Mouse (Mus musculus): ENCODE results near the gene Arl10. TPM values are rescaled to one million over a fixed set of nuclear protein-coding genes. Genes with fewer than 3 reads are reported as not detected.

Gene Arl10
- total and polyA plus RNA-seq, 3 experiments = 5.1 to 10.9 TPM; not detected in 1

DNA sequence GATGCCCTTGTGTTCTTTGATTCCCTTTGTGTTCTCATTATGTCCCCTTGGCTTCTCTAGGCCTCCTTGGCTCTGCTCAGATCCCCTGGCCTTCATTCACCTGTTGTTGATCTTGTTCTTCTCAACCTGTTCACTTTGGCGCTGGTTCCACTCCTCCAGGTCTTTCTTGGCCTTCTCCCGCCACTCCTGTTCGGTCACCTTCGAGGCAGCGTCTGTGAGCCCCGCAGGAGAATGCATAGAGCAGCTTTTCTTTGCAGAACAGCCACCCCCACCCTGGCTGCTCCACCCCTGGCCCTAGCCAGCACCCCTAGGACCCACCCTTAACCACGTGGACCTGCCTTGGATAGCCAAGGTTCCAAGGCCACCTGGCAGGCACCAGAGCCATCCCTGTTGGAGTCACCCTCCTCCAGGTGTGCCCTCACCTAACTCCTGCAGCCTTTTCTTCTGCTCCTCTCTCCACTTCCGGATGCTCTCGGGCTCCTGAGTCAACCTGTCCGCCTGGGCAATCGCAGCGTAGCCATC, 23.9 kb downstream of the Arl10 start:
- Histone ChIP-seq H3K9ac (ENCODE audit: control insufficient read depth, low read depth, low read length, poor library complexity, severe bottlenecking) (no peak overlapping the region), H3K27ac (ENCODE audit: control insufficient read depth, low read depth, low read length) (no peak overlapping the region), H3K27me3 (ENCODE audit: control insufficient read depth in 1 of 2, insufficient read depth in 2 of 2, low read length in 2 of 2) (no peaks in the 10 kb centered on the region), H3K36me3 (ENCODE audit: control insufficient read depth in 1 of 2, insufficient read depth in 2 of 2, low read length in 2 of 2) (peaks cover 0 to 1% of the 10 kb centered on the region in 2 experiments; a peak in 1 of 4 replicates), H3K79me2 (ENCODE audit: control insufficient read depth, insufficient read depth, low read length, poor library complexity) (no peaks in the 10 kb centered on the region), H3K9me3 (replicated peaks; ENCODE audit: insufficient read depth, low read length) (no peaks in the 10 kb centered on the region), H3K4me1 (ENCODE audit: control insufficient read depth in 1 of 2, insufficient read depth in 2 of 2, low read length in 2 of 2) (no peaks in the 10 kb centered on the region), H3K4me3 (ENCODE audit: control insufficient read depth in 1 of 2, insufficient read depth in 1 of 2, low read depth in 2 of 2, low read length in 2 of 2) (no peak overlapping the region)
- no peak for TF ChIP-seq JUND (IDR thresholded peaks at IDR 0.05; ENCODE audit: low read depth, low read length)
- TF ChIP-seq POLR2A (IDR thresholded peaks at IDR 0.05; ENCODE audit: control insufficient read depth in 1 of 2, insufficient read depth in 1 of 2, low read depth in 1 of 2, low read length in 2 of 2, poor library complexity in 1 of 2) = no peak
- no peak for TF ChIP-seq TBP (IDR thresholded peaks at IDR 0.05; ENCODE audit: low read depth, low read length)
- DNase-seq (ENCODE audit: low read depth, low spot score) = no peak

DNA sequence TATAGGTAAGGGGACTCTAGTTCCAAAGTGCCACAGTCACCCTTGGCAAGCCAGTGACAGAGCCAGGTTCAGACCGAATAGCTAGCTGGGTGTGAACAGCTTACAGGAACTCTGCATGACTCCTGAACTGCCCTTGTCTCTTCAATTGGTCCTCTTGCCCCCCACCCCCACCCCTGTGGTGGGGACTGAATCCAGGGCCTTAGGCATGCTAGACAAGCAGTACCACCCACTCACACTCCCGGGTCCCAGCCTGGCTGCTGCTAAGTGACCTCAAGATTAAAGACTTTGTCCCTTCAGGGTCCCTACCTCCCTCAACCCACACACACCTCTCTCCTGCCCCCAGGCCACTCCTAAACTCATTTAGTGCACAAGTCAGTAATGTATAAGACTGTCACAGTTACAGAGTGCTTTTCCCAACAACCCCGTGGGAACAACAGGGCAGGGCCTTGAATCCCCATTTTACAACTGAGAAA, 27.9 kb downstream of the Arl10 start:
- peaks cover 0 to 1% of the 10 kb centered on the region in 2 experiments; a peak in 1 of 4 replicates for H3K36me3 ChIP-seq (ENCODE audit: control insufficient read depth in 1 of 2, insufficient read depth in 2 of 2, low read length in 2 of 2)
- H3K9ac ChIP-seq (ENCODE audit: control insufficient read depth, low read depth, low read length, poor library complexity, severe bottlenecking) = no peak overlapping the region
- no peak for DNase-seq (ENCODE audit: low read depth, low spot score)
- no peaks in the 10 kb centered on the region for H3K9me3 ChIP-seq (replicated peaks; ENCODE audit: insufficient read depth, low read length)
- H3K4me1 ChIP-seq (ENCODE audit: control insufficient read depth in 1 of 2, insufficient read depth in 2 of 2, low read length in 2 of 2) = no peaks in the 10 kb centered on the region
- H3K79me2 ChIP-seq (ENCODE audit: control insufficient read depth, insufficient read depth, low read length, poor library complexity) = no peaks in the 10 kb centered on the region
- no peak overlapping the region for H3K4me3 ChIP-seq (ENCODE audit: control insufficient read depth in 1 of 2, insufficient read depth in 1 of 2, low read depth in 2 of 2, low read length in 2 of 2)
- no peak overlapping the region for H3K27ac ChIP-seq (ENCODE audit: control insufficient read depth, low read depth, low read length)
- TF ChIP-seq MYB (IDR thresholded peaks at IDR 0.05; ENCODE audit: low read depth, low read length) = no peak
- no peak for TF ChIP-seq KAT2A (conservative IDR thresholded peaks at IDR 0.05; ENCODE audit: low read depth, low read length)
- no peak for TF ChIP-seq BHLHE40 (IDR thresholded peaks at IDR 0.05; ENCODE audit: borderline replicate concordance, low read depth, low read length)
- TF ChIP-seq TBP (IDR thresholded peaks at IDR 0.05; ENCODE audit: low read depth, low read length) = no peak
- no peak for TF ChIP-seq USF2 (IDR thresholded peaks at IDR 0.05; ENCODE audit: borderline replicate concordance in 1 of 2, insufficient read depth in 1 of 2, low read depth in 1 of 2, low read length in 2 of 2)
- no peak for TF ChIP-seq E2F4 (IDR thresholded peaks at IDR 0.05; ENCODE audit: borderline replicate concordance, low read depth, low read length)
- H3K27me3 ChIP-seq (ENCODE audit: control insufficient read depth in 1 of 2, insufficient read depth in 2 of 2, low read length in 2 of 2) = no peaks in the 10 kb centered on the region

DNA sequence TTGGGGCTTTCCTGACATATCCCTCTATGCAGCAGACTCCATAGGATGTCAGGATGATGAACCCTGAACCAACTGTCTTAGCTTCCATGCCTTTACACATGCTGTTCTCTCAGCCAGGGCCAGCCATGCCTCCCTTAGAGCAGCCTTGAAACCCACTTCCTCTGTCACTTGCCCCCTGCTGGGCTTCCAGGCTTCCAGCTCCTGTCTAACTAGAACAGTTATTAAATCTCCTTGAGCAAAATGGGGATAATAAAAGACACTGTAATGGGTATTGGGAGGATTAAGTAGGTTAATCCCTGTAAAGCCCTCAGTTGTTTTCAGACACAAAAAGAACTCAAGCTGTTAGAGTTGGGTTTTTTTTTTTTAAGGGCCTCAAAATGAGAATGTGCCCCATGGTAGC, 28.7 kb downstream of the Arl10 start:
- no peak for DNase-seq (ENCODE audit: low read depth, low spot score)
- H3K27ac ChIP-seq (ENCODE audit: control insufficient read depth, low read depth, low read length) = no peak overlapping the region
- H3K79me2 ChIP-seq (ENCODE audit: control insufficient read depth, insufficient read depth, low read length, poor library complexity) = no peaks in the 10 kb centered on the region
- no peaks in the 10 kb centered on the region for H3K9me3 ChIP-seq (replicated peaks; ENCODE audit: insufficient read depth, low read length)
- no peak overlapping the region for H3K4me3 ChIP-seq (ENCODE audit: control insufficient read depth in 1 of 2, insufficient read depth in 1 of 2, low read depth in 2 of 2, low read length in 2 of 2)
- H3K27me3 ChIP-seq (ENCODE audit: control insufficient read depth in 1 of 2, insufficient read depth in 2 of 2, low read length in 2 of 2) = no peaks in the 10 kb centered on the region
- no peak for TF ChIP-seq POLR2A (IDR thresholded peaks at IDR 0.05; ENCODE audit: control insufficient read depth in 1 of 2, insufficient read depth in 1 of 2, low read depth in 1 of 2, low read length in 2 of 2, poor library complexity in 1 of 2)
- no peak for TF ChIP-seq NELFE (IDR thresholded peaks at IDR 0.05; ENCODE audit: low read depth, low read length)
- no peak for TF ChIP-seq JUND (IDR thresholded peaks at IDR 0.05; ENCODE audit: low read depth, low read length)
- no peak for TF ChIP-seq MAX (IDR thresholded peaks at IDR 0.05; ENCODE audit: low read length)
- TF ChIP-seq POLR2AphosphoS2 (IDR thresholded peaks at IDR 0.05; ENCODE audit: low read length) = no peak
- no peaks in the 10 kb centered on the region for H3K4me1 ChIP-seq (ENCODE audit: control insufficient read depth in 1 of 2, insufficient read depth in 2 of 2, low read length in 2 of 2)
- H3K36me3 ChIP-seq (ENCODE audit: control insufficient read depth in 1 of 2, insufficient read depth in 2 of 2, low read length in 2 of 2) = peaks cover 0 to 1% of the 10 kb centered on the region in 2 experiments; a peak in 1 of 4 replicates
- H3K9ac ChIP-seq (ENCODE audit: control insufficient read depth, low read depth, low read length, poor library complexity, severe bottlenecking) = no peak overlapping the region
